Mouse (Mus musculus) adrenal gland, postnatal 10 days (tissue): ENCODE measurements at regions not wholly inside any gene's neighbourhood (a gene's known extent, or its start where the extent isn't known, plus 50 kb on each side); places are given as distances from the start of the nearest gene placed in this dataset.
"Not testable (repeated sequence)": the region's sequence is repeated elsewhere in the genome, so short reads cannot be mapped to it uniquely, and the experiment has no call there.

Experiments
- DNase-seq: peaks from one replicate; pipeline ENCODE4 v3.0.0; 2021; ENCODE audit warnings: mixed read lengths

DNA sequence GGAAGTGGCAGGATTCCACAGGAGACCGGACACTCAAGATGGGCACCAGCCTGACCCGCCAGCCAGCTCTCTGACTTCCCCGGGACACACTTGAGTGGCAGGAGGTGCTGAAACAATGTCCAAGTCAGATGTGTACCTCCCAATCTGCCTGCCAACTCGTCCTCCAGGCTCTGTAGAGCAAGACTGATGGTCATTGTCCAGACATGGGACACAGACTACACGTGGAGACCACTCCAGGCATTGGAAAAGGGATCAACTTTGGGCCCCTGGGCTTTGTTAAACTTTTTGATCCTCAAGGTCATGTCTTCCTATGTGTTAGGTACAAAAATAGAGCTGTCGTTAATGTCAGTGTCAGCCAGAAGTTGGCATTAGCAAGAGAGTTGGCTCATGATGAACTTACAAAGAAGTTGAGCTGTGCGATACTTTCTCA, 214.6 kb downstream of the 3100002H09Rik start:
- no peak for DNase-seq

DNA sequence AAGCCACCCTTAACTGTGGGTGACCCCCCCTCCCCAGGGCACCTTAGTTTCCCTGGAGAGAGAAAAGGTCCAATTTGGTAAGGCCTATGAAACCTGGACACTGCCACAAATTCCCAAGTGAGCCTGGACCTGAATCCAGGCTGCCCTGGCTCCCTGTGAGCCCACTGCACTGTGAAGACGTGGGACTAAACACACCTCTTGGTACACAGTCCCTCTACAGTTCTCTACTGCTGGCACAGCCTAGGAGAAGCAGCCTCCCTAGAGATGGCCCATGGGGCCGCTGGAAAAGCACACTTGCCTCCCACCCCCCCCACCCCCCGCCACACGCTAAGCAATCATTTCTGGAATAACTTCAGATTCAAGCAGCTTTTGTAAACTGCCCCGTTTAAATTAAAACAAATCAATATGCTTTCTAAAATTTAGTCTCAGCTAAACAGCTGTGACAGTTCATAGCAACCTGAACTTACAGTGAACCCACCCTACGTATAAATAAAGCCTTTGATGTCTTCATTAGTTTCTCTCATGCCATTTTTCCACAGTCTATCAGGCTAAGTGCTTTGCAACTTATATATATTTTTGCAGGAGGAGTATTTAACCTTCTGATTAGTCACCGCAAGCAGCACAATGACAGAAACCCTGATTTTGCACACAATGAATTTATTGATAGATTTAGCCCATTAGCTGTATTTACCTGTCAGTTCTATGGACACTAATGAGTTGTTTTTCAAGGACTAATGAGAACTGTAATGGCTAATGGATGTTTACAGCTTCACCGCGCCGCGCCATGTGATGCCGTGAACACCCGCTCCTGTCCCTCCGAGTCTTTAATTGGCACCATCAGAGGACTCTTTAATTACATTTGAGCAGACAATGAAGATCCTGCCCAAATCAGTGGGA, 215.3 kb downstream of the 3100002H09Rik start:
- DNase-seq: no peak

DNA sequence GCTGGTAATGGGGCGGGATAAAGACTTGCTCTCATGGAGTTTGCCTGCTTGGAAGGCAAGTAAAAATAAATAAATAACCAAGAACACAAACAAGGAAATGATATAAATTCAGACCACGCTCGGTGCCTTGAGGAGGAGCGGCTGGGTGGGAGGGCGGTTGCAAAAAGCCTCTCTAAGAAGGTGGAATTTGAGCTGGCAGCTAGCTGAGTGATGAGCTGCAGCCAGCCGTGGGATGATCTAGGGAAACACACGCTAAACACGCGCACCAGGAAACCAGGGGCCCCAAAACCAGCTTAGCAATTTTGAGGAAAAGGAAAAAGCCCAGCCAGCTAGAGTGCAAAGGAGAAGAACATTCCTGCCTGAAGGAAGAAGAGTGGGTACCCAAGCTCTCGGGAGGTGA, 217.0 kb downstream of the 3100002H09Rik start:
- no peak for DNase-seq

DNA sequence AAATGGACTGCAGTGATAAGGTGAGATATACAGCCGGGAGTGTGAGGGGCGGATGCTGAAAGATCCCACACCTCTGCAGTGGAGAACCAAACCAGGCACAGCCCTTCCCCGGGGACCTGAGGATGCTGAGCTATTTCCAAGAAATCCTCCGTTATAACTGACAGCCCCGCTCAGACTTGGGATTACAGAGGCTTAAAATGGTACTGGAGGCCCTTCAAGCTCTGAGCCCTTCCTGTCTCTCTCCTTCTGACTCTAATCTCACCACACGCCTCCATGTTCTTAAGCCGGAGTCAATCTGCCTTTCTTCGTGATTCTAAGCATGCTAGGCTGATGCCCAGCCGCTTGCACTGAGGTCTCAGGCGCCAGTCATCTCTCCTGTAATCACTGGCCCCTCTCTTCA, 221.5 kb downstream of the 3100002H09Rik start:
- no peak for DNase-seq

DNA sequence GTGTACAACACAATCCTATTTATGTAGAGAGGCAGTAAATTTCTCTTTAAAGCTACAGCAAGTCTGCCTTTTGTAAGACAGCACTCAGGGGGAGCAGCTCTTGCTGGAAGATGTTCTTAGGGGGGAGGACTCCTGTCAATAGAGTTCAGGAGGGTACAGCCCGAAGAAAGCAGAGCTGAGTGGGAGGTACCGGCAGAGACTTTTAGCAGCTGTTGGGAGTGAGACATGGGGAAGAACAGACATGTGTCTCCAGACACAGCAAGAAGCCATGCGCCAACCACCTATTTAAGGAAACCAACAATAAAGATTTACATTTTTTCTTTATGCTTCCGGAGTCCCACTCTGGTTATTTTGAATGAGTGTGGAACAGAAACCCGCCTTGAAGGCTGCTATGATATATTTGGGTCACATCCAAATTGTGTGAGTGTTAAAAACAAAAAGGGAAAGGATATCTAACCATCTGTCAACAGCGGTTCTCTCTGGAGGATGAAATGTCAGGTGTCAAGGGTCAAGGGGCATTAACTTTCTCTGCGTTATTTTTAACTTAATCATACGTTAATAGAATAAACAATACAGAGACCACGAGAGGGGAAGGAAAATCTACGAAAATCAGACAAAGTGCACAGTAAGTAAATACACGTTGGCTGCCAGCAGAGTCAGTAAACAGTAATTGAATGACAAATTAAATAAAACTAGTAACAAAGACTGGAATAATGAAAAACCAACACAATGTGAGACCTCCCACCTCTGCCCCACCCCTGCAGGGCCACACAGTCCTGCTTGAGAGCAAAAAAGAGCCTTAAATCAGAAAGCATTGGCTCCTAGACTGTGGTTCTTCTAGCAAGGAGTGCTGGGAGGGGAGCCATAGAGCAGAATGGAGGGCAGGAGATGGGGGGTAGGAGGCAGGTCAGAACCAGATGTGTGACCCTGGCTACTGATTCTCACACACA, 225.2 kb downstream of the 3100002H09Rik start:
- DNase-seq: no peak

DNA sequence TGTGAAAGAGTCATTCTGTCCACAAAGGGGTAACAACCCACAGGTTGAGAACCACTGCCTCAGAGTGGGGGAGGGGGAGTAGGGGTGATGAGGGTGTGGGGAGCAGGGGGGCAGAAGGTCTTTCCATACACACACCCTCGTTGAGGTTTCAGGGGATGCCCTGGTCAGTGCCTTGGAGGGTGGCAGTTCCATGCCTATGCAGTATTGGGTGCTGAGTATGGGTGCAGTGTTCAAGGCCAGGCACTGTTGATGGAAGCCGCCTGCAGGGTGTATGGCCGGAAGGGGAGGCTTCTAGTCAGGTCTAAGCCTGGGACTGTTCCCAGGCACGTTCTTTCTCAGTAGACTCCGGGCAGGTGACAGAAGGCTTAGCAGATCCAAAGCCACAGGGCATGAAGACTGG, 234.1 kb downstream of the 3100002H09Rik start:
- no peak for DNase-seq

DNA sequence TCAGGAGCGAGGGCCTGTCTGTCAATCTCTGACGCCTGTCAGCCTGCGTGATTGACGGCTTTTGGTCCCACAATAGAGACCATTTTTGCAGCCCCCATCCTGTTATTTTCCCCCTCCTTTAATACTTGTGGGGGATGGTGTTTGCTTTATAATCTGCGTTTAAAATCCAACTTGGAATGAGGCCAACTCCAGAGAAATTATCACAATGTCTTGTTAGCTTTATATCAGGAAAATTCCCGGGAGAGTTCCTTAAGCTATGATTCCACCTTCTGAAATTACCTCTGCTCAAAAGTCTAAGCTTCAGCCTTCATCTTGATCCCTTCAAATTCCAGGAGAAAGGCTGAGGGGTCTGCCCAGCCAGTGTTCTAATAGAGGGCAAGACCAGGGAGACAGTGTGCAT, 235.0 kb downstream of the 3100002H09Rik start:
- no peak for DNase-seq

DNA sequence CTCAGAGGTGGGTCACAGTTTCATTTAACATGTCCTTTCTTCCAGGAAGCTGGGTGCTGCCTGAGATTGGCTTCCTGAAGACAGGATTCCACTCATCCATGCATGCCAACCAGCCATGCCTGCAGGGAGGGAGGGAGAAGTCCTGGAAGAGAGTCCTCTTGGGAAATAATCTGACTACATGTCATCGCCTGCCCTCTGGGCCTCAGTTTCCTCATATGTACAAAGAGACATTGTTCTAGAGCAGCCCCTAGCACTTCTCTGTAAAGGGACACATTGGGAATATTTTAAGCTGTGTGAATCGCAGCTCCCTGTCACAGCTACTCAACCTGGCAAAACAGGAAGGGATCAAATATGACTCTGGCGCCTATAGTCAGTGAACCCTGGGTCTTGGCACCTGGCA, 241.8 kb downstream of the 3100002H09Rik start:
- no peak for DNase-seq

DNA sequence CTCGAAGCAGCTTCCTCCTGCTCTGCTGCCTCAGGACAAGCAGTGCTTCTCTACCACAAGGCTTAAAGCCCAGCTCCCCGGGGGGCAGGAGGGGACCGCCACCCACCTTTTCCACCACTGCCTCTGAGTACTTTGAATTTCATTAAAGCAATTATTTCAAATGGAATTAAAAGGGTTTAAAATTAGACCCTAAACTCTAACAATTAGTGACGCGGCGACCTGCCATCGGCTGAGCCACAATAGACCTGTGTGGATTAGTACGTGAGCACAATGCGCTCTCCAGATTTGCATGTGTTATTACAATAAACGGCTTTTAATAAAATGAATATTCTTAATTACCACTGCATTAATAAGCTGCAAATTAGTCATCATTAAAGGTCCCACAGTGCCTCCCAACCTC, 242.5 kb downstream of the 3100002H09Rik start:
- no peak for DNase-seq

DNA sequence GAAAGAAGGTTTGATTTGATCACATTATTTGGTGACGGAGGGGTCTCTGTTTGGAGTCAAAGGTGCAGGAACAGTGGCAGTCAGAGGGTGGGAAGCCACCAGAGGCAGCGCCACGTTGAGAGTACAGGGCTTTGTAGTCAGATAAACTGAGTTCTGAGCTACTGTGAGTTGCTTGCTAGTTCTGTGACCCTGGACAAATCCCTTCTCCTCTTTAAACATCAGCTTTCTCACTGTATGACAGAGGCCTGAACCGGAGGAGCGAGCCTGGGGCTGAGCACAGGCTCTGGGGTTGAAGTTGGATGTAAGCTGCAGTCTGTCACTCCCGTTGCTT, 250.1 kb downstream of the 3100002H09Rik start:
- DNase-seq: no peak

DNA sequence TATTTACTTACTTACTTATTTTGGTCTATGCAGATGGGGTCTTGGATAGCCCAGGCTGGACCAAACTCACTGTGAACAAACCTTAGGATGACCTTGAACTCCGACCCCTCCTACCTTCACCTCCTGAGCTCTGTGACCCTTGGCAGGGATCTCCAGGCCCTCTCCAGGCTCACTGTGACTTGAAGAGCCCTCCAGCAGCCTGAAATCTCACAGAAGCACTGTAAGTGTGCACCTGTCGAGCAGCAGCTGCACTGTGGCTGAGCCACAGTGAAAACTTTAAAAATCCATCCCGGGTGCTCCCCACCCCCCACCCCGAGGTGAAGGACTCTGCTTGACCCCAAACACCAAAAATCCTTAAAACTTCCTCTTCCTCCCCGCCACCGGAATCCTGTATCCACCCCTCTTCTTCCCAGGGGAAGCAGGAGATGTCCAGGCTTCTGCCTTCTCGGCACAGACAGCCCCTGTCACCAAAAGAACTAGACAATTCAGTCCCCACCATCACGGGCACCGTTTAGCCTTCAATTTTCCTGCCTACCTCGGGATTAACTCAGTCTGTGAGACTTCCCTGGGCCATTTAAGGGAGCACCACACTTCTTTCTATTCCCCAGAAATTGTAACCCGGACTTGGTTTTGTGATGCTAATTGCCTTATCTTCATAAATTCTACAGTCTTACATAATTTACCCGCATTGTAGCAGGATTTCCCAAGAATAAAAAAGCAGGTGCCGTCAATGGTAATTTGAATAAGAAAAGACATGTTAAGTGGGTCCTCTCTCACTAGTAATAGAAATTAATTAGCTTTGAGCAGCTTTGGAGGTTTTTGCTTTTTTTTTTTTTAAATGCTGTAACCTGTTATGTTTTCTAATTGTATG, 250.7 kb downstream of the 3100002H09Rik start:
- DNase-seq: no peak

DNA sequence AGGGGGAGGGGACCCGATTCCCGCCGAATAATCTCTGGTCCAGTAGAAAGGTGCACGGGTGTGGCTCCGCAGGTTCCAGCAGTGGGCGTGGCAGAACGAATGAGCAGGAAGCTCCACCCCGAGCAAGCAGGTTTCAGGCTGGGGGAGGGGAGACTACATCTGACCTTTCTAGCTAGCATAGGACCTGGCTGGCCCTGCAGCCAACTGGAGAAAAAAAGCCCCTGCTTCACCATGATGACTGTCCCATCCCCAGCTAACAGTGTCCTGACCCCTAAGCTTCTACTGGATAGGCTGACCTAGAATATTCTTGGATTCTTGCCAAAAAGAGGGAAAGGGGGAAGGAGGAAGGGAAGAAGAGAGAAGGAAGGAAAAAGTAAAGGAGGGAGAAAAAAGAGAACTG, 252.1 kb downstream of the 3100002H09Rik start:
- not testable (repeated sequence) for DNase-seq

DNA sequence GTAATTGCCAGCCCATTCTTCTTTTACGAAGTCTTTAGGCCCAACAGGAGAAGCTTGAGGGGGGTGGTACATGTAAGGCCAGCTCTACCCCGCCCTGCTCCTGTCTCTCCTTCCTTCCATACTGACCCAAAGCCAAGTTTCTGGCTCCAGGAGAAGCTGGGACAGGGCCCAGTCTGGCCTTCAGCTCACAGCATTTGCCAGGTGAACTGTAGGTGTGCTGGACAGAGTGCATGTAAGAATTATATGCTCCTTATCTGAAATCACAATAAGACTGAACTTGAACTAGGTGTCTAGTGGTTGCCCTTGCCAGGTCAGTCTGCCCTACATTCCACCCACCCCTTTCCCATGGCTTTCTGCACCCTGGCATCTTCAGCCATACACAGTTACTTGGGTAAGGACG, 260.2 kb downstream of the 3100002H09Rik start:
- no peak for DNase-seq

DNA sequence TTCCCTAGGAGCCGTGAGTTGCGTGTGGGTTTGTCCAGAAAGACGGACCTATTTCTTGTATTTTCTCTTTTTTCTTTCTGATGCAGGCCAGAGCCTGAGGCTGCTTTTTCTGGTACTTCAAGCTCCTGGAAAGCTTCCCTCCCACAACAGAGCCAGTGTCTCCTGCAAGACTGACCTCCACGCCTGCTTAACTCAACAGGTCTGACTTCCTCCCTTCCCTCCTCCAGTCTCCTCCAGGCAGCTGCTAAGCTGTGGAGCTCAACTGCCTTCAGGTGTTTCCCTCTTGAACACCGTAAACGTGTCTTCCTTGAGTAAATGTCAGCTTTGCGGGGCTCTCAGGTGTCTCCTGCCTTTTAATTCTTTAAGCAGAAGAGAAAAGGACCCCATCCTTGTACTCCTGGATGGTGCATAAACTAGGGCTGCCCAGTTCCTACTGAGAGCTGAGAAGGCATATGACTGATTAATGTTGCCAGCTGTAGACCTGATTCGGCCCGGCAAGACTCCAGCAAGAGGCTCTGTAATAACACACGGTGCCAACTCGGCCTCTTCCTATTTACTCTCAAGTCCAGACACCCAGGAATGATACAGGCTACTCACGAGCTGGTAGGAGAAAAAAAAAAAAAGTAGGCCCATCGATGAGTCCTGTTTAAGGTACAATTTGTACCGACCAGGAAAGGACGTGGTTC, 260.9 kb downstream of the 3100002H09Rik start:
- DNase-seq: no peak

DNA sequence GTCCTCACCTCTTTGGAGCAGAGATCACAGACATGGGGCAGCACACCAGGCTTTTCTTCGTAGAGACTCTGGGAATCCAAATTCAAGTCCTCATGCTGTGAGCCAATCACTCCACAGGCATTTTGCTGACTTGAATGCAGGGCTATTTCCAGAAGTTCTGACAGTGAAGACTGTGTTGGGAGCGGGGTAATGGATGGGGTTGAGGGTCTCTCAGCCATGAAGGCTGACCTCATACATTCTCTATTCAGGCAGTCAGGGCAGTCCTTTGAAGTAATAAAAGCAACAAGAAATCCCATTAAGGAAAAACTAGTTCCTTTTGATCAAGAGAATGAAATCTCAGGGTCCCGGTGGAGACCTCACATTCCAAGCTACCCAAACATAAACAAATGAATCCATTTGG, 261.5 kb downstream of the 3100002H09Rik start:
- DNase-seq: no peak

DNA sequence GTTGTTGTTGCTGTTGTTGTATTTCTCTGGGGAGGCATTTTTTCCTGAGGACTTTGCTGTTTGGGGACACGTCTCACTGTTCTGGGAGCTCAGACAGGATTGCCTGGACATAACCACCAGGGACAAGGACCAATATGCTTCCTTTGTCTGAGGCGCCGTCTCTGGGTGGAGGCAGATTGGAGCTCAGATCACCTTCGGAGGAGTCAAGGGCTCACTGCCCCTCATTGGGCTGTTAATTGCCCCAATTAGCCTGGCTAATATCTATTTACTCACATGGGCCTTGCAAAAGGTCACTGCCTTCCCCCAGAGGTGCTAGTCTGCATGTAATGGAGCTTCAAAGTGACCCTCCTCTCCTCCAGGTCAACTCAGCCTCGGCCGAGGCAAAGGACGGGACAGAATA, 270.5 kb downstream of the 3100002H09Rik start:
- DNase-seq: no peak

DNA sequence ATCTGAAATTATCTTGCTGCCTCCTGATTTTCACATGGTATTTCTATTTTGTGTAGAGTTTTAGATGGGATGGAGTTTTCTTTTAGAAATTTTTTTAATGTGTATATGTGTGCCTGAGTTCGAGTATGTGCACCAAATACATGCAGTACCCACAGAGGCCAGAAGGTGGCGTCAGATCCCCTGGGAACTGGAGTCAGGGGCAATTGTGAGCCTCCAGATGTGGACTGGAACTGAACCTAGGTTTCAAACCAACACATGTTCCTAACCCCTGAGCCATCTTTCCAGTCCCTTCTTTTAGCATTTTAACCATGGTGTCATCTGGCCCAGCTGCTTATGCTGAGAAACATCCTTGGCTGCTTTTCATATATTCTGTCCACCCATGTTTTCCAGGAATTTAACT, 274.9 kb downstream of the 3100002H09Rik start:
- no peak for DNase-seq

DNA sequence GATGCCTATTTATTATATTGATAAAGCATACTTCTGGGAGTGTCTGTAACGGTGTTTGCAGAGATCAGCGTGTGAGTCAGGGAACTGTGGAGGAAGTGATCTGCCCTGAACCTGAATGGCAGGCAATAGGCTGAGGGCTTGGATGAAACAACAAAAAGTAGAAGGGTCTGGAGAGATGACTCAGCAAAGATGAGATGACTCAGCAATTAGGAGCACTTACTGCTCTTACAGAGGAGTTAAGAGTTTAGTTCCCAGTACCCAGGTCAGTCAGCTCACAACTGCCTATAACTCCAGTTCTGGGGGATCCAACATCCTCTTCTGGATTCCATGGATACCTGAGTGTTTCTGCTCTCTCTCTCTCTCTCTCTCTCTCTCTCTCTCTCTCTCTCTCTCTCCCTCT, 277.6 kb downstream of the 3100002H09Rik start:
- no peak for DNase-seq

DNA sequence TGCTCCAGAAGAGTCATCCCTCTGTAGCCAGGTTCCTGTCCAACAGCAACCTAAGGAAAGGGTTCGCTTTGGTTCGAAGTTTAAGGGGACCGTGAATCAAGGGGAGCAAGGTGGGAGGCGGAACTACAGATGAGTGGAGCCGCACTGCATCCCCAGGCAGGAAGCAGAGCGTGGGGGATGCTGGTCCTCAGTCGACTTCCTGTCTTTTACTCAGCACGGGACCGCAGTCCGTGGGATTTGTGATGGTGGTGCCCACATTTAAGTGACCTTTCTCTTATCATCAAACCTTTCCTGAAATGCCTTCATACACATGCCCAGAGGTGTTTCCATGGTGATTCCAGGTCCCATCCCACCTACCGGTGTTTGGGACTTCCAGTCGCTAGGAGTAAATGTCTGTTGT, 278.2 kb downstream of the 3100002H09Rik start:
- no peak for DNase-seq

DNA sequence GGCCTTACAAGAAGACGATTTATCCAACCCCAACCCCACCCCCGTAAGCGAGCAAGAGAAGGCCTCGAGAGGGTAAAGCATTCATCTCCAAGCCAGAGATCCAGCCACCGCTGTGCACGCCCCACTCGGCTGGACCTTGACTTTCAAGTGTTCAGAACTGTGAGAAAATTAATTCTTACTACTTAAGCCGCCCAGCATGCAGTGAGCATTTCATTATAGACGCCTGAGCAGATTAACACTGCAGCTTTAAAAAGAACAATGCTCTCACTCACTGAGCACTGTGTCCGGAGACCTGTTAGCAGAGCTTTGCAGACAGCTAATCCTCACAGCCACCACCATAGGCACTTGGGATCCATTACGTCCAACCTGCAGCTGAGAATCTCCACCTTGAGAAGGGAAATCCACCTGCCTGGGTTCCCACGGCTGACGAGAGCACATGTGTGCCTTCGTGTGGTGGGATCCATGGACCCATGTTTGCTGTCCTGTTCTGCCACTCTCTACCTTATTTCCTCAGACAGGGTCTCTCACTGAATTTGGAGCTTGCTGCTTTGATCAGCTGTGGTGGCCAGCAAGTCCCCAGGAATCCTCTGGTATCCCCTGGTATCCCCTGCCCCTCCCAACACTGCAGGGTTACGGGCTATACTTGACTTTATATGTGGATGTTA, 281.4 kb downstream of the 3100002H09Rik start:
- DNase-seq: no peak

DNA sequence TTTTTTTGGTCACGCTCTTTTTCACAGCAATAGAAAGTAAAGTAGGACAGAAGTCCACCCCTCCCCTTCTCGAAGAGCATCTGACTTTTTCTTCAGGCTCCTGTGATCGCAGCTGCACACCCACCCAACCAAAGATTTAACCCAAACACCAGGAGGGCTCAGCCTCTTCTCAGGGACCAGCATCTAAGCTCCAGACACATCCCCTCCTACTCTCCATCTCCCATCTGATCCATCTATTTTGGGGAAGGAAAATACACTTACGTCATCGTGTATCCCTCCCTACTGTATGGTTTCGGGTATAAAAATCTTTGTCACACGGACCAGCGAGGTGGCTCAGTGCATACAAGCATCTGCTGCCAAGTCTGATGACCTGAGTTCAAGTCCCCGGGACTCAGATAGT, 284.3 kb downstream of the 3100002H09Rik start:
- no peak for DNase-seq
